ENCODE assay signal across 24 mouse cellular contexts in genomic region chr2:152542897-152543296, GRCm38 (mm10). TPM values are rescaled to one million over a fixed set of nuclear protein-coding genes. Genes with fewer than 3 reads are reported as not detected.
DNase-seq lines count a peak whose midpoint lies in the region; ATAC-seq and TF ChIP-seq lines count a peak whose summit lies in the region.
"Had no signal": no experiment of that assay in that cellular context is flagged by ENCODE, and none has a peak within 500 bp of the region (broad histone marks: within the 10 kb centered on the region; RNA-seq: fewer than 3 reads in every experiment).

No protein-coding gene starts in this region.

- H3K4me2 ChIP-seq in kidney, embryonic 15.5 days, result no peak overlapping the region
- H3K4me2 ChIP-seq in kidney, embryonic 14.5 days (replicated peaks; ENCODE audit: low read depth, low read length), result no peak overlapping the region
- H3K4me2 ChIP-seq: embryonic facial prominence, embryonic 12.5 days; forebrain, embryonic 13.5 days; heart, embryonic 13.5 days; hindbrain, embryonic 14.5 days; liver, embryonic 13.5 days; neural tube, embryonic 13.5 days had no signal

- no peaks in the 10 kb centered on the region for H3K27me3 ChIP-seq in kidney, embryonic 15.5 days
- no peaks in the 10 kb centered on the region for H3K27me3 ChIP-seq in kidney, embryonic 14.5 days (ENCODE audit: control insufficient read depth, insufficient read depth, low read length)
- H3K27me3 ChIP-seq in testis, adult 2 months (ENCODE audit: control insufficient read depth, insufficient read depth, low read length), result no peaks in the 10 kb centered on the region
- H3K27me3 ChIP-seq: embryonic facial prominence, embryonic 12.5 days; forebrain, embryonic 13.5 days; heart, embryonic 13.5 days; liver, embryonic 13.5 days; neural tube, embryonic 13.5 days had no signal

- H3K4me1 ChIP-seq in kidney, embryonic 15.5 days, result peaks cover 39% of the 10 kb centered on the region
- H3K4me1 ChIP-seq in kidney, embryonic 14.5 days (ENCODE audit: control insufficient read depth, insufficient read depth, low read length), result peaks cover 9% of the 10 kb centered on the region; the same call in 1 of the 2 replicates
- H3K4me1 ChIP-seq in testis, adult 2 months (ENCODE audit: control insufficient read depth, insufficient read depth, low read length), result peaks cover 3% of the 10 kb centered on the region
- H3K4me1 ChIP-seq: embryonic facial prominence, embryonic 12.5 days; forebrain, embryonic 13.5 days; liver, embryonic 13.5 days; neural tube, embryonic 13.5 days had no signal

- 80% methylated on average over 2 of the region's 2 CpGs for WGBS in kidney, embryonic 15.5 days
- WGBS in kidney, embryonic 14.5 days, result 65% methylated on average over 2 of the region's 2 CpGs

- TF ChIP-seq CTCF in testis, adult 2 months (IDR thresholded peaks at IDR 0.05; ENCODE audit: control insufficient read depth, insufficient read depth, insufficient replicate concordance, low read depth, low read length), result peak; percentile 71

- no peak for ATAC-seq in kidney, embryonic 15.5 days (replicated peaks; ENCODE audit: low FRiP score)
- ATAC-seq in kidney, embryonic 14.5 days (ENCODE audit: low FRiP score, low TSS enrichment), result no peak
- ATAC-seq: forebrain, embryonic 13.5 days had no signal

- H3K36me3 ChIP-seq in kidney, embryonic 15.5 days, result no peaks in the 10 kb centered on the region
- no peaks in the 10 kb centered on the region for H3K36me3 ChIP-seq in kidney, embryonic 14.5 days (ENCODE audit: control insufficient read depth, insufficient read depth, low read length)
- H3K36me3 ChIP-seq in testis, adult 2 months (ENCODE audit: control insufficient read depth, insufficient read depth, low read length), result no peaks in the 10 kb centered on the region
- H3K36me3 ChIP-seq: embryonic facial prominence, embryonic 12.5 days; heart, embryonic 13.5 days; liver, embryonic 13.5 days; neural tube, embryonic 13.5 days had no signal

- no peak overlapping the region for H3K4me3 ChIP-seq in kidney, embryonic 15.5 days (replicated peaks)
- no peak overlapping the region for H3K4me3 ChIP-seq in kidney, embryonic 14.5 days (ENCODE audit: low read length)
- no peak overlapping the region for H3K4me3 ChIP-seq in testis, adult 2 months (ENCODE audit: control insufficient read depth, low read depth, low read length)
- H3K4me3 ChIP-seq: embryonic facial prominence, embryonic 12.5 days; erythroblast, embryonic 14.5 days; forebrain, embryonic 13.5 days; heart, embryonic 13.5 days; liver, embryonic 13.5 days; neural tube, embryonic 13.5 days had no signal

- peaks cover 4% of the 10 kb centered on the region; the same call in 1 of the 2 replicates for H3K9me3 ChIP-seq in kidney, embryonic 15.5 days (replicated peaks)
- peaks cover 5% of the 10 kb centered on the region; the same call in 1 of the 2 replicates for H3K9me3 ChIP-seq in kidney, embryonic 14.5 days (ENCODE audit: control insufficient read depth, low read length)
- H3K9me3 ChIP-seq: embryonic facial prominence, embryonic 12.5 days; forebrain, embryonic 13.5 days; liver, embryonic 13.5 days; neural tube, embryonic 13.5 days had no signal

- no peak for DNase-seq in testis, postnatal 10 days (ENCODE audit: low spot score)
- DNase-seq in R1 (ENCODE audit: low read depth, low spot score), result peak; percentile 49
- DNase-seq in retina, postnatal 1 day, result no peak
- no peak for DNase-seq in urinary bladder, postnatal 10 days (ENCODE audit: low spot score)
- DNase-seq: adrenal gland, adult 8-10 months; cerebellum, adult 11 months; cerebellum, postnatal 10 days; gastrocnemius, postnatal 36 days; liver, embryonic 13.5 days; midbrain, embryonic 14.5 days; spleen, adult 18-20 months had no signal

- H3K9ac ChIP-seq in kidney, embryonic 15.5 days, result no peak overlapping the region
- H3K9ac ChIP-seq in kidney, embryonic 14.5 days (ENCODE audit: low read depth, low read length), result no peak overlapping the region
- H3K9ac ChIP-seq: embryonic facial prominence, embryonic 12.5 days; forebrain, embryonic 13.5 days; heart, embryonic 13.5 days; hindbrain, embryonic 14.5 days; liver, embryonic 13.5 days; neural tube, embryonic 13.5 days had no signal

- peak overlapping the region; percentile 79 for H3K27ac ChIP-seq in kidney, embryonic 15.5 days
- H3K27ac ChIP-seq in kidney, embryonic 14.5 days (ENCODE audit: low read depth, low read length), result no peak overlapping the region
- no peak overlapping the region for H3K27ac ChIP-seq in testis, adult 2 months (ENCODE audit: control insufficient read depth, insufficient read depth, low read depth, low read length)
- H3K27ac ChIP-seq: embryonic facial prominence, embryonic 12.5 days; forebrain, embryonic 13.5 days; heart, embryonic 13.5 days; hindbrain, embryonic 14.5 days; liver, embryonic 13.5 days; neural tube, embryonic 13.5 days had no signal

- no peak for TF ChIP-seq POLR2A in testis, adult 2 months (IDR thresholded peaks at IDR 0.05; ENCODE audit: control insufficient read depth, low read depth, low read length)

RNA-seq across cellular contexts. Expression of gene Defb29, which starts 3.0 kb away (rescaled TPM):
- polyA plus RNA-seq in kidney, embryonic 15.5 days (2015; fragmentation: Nextera tagmentation; extraction: Ambion mirVana), result 0.90 and 1.6 TPM in 2 replicates
- polyA plus RNA-seq in kidney, embryonic 14.5 days (2014; fragmentation: Nextera tagmentation; extraction: Ambion mirVana), result 0.66 TPM in 1 of 2 replicates, not detected in the other
- polyA plus RNA-seq in testis, adult 2 months (2012; rRNA removed), result not detected in 2 replicates
- polyA plus RNA-seq: embryonic facial prominence, embryonic 12.5 days; erythroblast, embryonic 14.5 days; forebrain, embryonic 13.5 days; heart, embryonic 13.5 days; hindbrain, embryonic 14.5 days; intestine, embryonic 14.5 days; limb, embryonic 11.5 days; liver, embryonic 13.5 days; lung, embryonic 16.5 days; midbrain, embryonic 14.5 days; neural tube, embryonic 13.5 days; stomach, embryonic 14.5 days had no signal

RNA-seq across cellular contexts. Expression of gene Defb28, which starts 24.8 kb away (rescaled TPM):
- 0.67 and 0.95 TPM in 2 replicates for polyA plus RNA-seq in kidney, embryonic 15.5 days (2015; fragmentation: Nextera tagmentation; extraction: Ambion mirVana)
- polyA plus RNA-seq in kidney, embryonic 14.5 days (2014; fragmentation: Nextera tagmentation; extraction: Ambion mirVana), result 0.80 TPM in 1 of 2 replicates, not detected in the other
- polyA plus RNA-seq in testis, adult 2 months (2012; rRNA removed), result 108 TPM in 1 of 2 replicates, not detected in the other
- polyA plus RNA-seq: embryonic facial prominence, embryonic 12.5 days; erythroblast, embryonic 14.5 days; forebrain, embryonic 13.5 days; heart, embryonic 13.5 days; hindbrain, embryonic 14.5 days; intestine, embryonic 14.5 days; limb, embryonic 11.5 days; liver, embryonic 13.5 days; lung, embryonic 16.5 days; midbrain, embryonic 14.5 days; neural tube, embryonic 13.5 days; stomach, embryonic 14.5 days had no signal

RNA-seq across cellular contexts. Expression of gene Gm17416, which starts 26.2 kb away (rescaled TPM):
- polyA plus RNA-seq in kidney, embryonic 15.5 days (2015; fragmentation: Nextera tagmentation; extraction: Ambion mirVana), result not detected in 2 replicates
- not detected in 2 replicates for polyA plus RNA-seq in kidney, embryonic 14.5 days (2014; fragmentation: Nextera tagmentation; extraction: Ambion mirVana)
- not detected in 2 replicates for polyA plus RNA-seq in testis, adult 2 months (2012; rRNA removed)
- polyA plus RNA-seq: embryonic facial prominence, embryonic 12.5 days; erythroblast, embryonic 14.5 days; forebrain, embryonic 13.5 days; heart, embryonic 13.5 days; hindbrain, embryonic 14.5 days; intestine, embryonic 14.5 days; limb, embryonic 11.5 days; liver, embryonic 13.5 days; lung, embryonic 16.5 days; midbrain, embryonic 14.5 days; neural tube, embryonic 13.5 days; stomach, embryonic 14.5 days had no signal

RNA-seq across cellular contexts. Expression of gene Defb21, which starts 29.6 kb away (rescaled TPM):
- polyA plus RNA-seq in kidney, embryonic 15.5 days (2015; fragmentation: Nextera tagmentation; extraction: Ambion mirVana), result not detected in 2 replicates
- not detected in 2 replicates for polyA plus RNA-seq in kidney, embryonic 14.5 days (2014; fragmentation: Nextera tagmentation; extraction: Ambion mirVana)
- 4.1 and 4.5 TPM in 2 replicates for polyA plus RNA-seq in testis, adult 2 months (2012; rRNA removed)
- polyA plus RNA-seq: embryonic facial prominence, embryonic 12.5 days; erythroblast, embryonic 14.5 days; forebrain, embryonic 13.5 days; heart, embryonic 13.5 days; hindbrain, embryonic 14.5 days; intestine, embryonic 14.5 days; limb, embryonic 11.5 days; liver, embryonic 13.5 days; lung, embryonic 16.5 days; midbrain, embryonic 14.5 days; neural tube, embryonic 13.5 days; stomach, embryonic 14.5 days had no signal

RNA-seq across cellular contexts. Expression of gene Defb26, which starts 31.4 kb away (rescaled TPM):
- not detected in 2 replicates for polyA plus RNA-seq in kidney, embryonic 15.5 days (2015; fragmentation: Nextera tagmentation; extraction: Ambion mirVana)
- not detected in 2 replicates for polyA plus RNA-seq in kidney, embryonic 14.5 days (2014; fragmentation: Nextera tagmentation; extraction: Ambion mirVana)
- polyA plus RNA-seq in testis, adult 2 months (2012; rRNA removed), result 4.3 TPM in 1 of 2 replicates, not detected in the other
- polyA plus RNA-seq: embryonic facial prominence, embryonic 12.5 days; erythroblast, embryonic 14.5 days; forebrain, embryonic 13.5 days; heart, embryonic 13.5 days; hindbrain, embryonic 14.5 days; intestine, embryonic 14.5 days; limb, embryonic 11.5 days; liver, embryonic 13.5 days; lung, embryonic 16.5 days; midbrain, embryonic 14.5 days; neural tube, embryonic 13.5 days; stomach, embryonic 14.5 days had no signal
